Mouse (Mus musculus): ENCODE data around the gene Olfr1358.
"Not testable (repeated sequence)": the region's sequence is repeated elsewhere in the genome, so short reads cannot be mapped to it uniquely, and the experiment has no call there.

Olfr1358 gene

DNA sequence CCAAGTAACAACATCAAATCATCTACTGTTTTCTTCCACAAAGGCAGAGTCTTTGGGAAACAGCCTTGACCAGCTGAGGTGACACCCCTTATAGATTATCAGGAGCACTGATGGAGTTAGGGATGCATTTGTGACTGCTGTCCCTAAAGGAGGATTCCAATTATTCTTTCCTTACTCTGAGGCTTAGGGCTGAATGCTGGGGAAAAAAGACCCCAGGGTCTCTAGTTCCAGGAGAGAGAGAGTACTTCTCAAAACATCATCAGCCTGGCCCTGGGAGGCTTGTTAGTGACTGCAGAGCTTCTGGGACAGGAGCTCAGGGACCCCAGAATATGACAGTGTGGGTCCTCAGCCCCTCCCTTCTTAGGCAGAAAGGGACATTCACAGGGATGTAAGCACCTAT is at the start of gene Olfr1358:
TSS of gene Olfr1358 (plus strand) at position 301 of the 400 bp plus-strand sequence.
- no peak for DNase-seq (ENCODE audit: low read depth)

- DNase-seq (ENCODE audit: low read depth) = peak; percentile 91
Observed at GRCm38 (mm10) chr10:78467761-78468310, 49.4 kb upstream of the Olfr1358 start.

DNA sequence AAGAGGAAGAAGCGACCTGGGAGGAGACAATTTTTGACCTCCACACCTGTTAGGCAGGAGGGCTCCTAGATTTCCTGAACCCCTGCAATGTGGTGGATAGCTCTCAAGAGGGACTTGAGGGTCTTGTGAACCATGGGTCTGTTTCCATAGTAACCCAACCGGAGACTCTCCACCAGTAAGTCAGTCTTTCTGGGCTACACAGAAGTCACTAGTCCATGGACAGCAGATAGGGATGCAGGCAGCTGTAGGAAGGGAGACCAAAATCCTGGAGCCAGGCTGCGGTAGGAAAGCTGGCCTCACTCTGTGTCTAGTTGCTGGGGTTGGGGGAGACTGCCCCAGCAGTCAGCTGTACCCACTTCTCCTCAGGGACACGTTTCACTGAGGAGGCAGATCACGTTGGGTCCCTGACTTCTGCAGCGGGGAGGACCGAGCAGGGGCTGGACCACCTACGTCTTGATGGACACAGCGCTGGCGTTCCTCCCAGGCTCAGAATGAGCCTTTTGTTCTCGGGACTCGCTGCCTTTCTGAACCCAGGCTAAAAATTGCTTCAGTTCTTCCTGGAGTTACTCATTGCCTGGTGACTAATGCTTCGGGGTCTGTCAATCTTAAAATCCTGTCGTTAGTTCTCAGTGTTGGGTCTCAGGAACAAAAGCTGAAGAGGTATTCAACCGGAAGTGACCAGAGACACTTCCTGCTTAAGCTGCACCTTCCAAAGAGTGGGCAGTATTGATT is 46.5 kb upstream of the Olfr1358 start:
- DNase-seq (ENCODE audit: low read depth) = peak; percentile 97

DNA sequence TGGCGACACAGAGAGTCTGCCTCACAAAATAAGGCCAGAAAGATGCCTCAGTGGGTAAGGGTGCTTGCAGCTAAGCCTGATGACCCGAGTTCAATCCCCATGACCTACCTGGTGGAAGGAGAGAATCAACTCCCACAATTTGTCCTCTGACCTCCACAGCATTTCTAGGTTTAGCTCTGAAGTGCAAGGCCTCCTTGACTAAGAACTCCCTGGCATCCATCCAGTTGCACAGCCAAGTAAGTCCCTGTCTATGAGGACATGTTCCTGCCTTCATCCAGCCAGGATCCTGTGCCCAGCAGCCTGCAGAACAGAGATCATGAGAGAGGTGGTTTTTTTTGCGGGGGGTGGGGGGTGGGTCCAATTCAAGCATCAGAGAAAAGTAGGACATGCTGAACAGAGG is 45.2 kb upstream of the Olfr1358 start:
- DNase-seq (ENCODE audit: low read depth) = peak; percentile 61

DNA sequence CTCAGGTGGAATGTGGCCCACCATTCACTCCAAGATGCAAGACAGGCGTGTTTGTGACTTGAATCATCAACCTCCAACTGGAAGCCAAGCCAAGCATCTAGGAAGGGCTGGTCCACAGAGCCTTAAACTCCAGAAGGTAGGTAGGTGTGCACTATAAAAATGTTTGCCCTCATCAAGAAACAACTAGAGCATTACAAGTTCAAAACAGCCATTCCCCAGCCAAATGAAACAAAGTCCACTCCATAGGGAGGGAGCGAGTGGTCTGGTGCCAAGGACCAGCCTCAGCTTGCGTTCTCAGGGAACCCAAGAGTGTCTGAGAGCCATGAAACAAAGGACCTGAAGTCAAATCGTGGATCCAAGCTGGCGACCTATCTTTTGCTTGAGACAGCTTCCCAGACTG is 43.8 kb upstream of the Olfr1358 start:
- DNase-seq (ENCODE audit: low read depth) = no peak

GRCm38 (mm10) chr10:78474759-78475158 is 42.5 kb upstream of the Olfr1358 start:
- no peak for DNase-seq (ENCODE audit: low read depth)

GRCm38 (mm10) chr10:78476821-78477220 is 40.4 kb upstream of the Olfr1358 start:
- DNase-seq (ENCODE audit: low read depth) = no peak

DNA sequence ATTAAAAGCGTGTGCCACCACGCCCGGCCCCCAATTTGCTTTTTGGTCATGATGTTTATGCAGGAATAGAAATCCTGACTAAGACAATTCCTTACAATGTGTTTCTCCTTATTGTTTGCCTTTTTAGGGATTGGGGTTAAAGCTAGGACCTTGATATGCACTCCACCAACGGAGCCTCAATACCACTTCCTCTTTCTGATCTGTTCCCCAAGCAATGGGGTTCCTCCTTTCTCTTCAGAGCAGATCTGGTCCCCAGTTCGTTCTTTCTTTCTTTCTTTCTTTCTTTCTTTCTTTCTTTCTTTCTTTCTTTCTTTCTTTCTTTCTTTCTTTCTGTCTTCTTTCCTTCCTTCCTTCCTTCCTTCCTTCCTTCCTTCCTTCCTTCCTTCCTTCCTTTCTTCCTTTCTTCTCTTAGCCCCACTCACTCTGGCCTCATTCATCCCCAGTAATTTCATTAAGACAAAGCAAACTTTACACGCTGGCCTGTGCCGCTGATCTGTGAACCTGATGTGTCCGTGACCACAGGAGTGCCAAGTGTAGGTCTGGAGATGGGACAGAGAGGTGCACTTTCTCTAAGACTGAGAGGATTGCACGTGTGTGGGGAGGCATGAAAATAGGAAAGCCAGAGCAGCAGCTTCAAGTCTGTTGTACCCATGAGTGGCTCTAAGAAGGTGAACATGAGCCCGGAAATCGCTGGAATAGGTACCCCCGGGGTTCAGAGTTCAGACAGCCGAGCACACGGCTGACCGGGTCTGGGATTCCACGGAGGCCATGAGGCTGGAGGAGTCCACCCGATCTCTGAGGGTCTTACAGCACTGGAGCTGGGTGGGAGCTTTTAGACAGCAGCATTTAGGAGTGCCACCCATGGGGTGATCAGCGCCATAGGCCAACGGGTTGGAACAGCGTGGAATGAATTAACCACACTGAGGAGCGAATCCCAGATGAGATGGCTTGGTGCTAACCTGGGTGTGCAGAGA is 36.0 kb upstream of the Olfr1358 start:
- no peak for DNase-seq (ENCODE audit: low read depth)

- peak; percentile 53 for DNase-seq (ENCODE audit: low read depth)
Observed at GRCm38 (mm10) chr10:78481928-78482499, 35.2 kb upstream of the Olfr1358 start.

- not testable (repeated sequence) for DNase-seq (ENCODE audit: low read depth)
Observed at GRCm38 (mm10) chr10:78485369-78485768, 31.9 kb upstream of the Olfr1358 start.

GRCm38 (mm10) chr10:78486871-78487270 is 30.4 kb upstream of the Olfr1358 start:
- DNase-seq (ENCODE audit: low read depth) = no peak

DNA sequence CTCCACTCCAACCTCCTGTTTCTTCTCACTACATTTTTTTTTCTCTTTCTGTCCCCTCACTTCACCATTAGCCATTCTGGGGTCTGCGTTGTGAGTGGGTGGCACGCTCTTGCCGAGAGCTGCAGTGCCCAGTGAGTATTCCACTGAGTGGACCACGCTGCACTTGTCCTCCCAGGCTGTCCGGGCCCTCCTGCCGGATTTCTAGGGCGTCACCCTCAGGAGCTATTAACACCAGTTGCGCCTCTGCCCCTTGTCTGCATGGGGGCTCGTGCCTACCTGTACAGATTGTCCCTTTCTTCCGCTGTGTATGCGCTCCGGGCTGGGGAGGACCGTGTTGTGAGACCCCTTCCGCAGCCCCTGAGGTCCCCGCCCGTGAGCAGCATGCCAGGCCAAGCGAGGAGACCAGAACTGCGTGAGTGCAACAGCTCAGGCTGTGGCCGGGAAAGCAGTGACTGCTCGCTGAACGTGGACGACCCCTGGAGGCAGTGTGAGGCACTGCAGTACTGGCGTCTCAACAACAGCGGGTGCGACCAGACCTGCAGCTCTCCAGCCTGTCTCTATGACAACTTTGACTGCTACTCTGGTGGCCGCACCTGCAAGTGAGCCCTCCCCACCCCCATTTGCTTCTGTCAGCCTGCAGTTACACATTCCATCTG is 29.7 kb upstream of the Olfr1358 start:
- peak; percentile 91 for DNase-seq (ENCODE audit: low read depth)

DNA sequence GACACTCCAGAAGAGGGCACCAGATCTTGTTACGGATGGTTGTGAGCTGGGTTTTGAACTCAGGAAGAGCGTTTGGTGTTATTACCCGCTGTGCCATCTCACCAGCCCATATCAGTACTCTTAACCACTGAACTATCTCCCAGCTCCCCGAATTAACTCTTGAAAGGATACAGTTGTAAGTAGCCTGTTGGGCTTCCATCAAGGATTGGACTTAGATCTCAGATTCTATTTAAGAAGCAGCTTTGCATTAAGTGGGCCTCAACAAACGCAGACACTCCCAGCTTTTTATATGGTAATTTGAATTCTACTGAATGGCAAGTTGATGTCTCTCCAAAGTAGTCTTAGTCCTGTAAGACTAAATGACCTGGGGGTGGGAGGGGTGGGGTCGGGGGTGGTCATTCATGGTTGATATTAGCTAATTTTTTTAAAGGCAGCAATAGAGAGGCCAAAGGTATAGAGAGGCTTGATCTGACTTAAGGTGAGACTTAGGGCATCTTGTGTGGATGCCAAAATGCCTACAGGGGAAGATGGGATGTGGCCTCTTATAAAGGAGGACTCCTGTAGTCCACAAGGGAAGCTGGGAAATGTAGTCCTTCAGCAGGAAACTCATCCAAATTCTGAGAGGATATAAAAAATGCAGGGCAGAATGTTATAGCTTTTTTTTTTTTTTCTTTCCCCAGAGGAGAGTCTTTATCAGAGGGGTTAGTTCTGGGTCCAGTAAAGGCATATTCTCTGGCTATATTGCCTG is 14.1 kb upstream of the Olfr1358 start:
- DNase-seq (ENCODE audit: low read depth) = no peak

- peak; percentile 36 for DNase-seq (ENCODE audit: low read depth)
Observed at GRCm38 (mm10) chr10:78519792-78520191, 2.6 kb downstream of the Olfr1358 start.

GRCm38 (mm10) chr10:78520260-78521005 is 3.2 kb downstream of the Olfr1358 start:
- DNase-seq (ENCODE audit: low read depth) = peak; percentile 75

- not testable (repeated sequence) for DNase-seq (ENCODE audit: low read depth)
Observed at GRCm38 (mm10) chr10:78525071-78525470, 7.8 kb downstream of the Olfr1358 start.

GRCm38 (mm10) chr10:78525511-78525910 is 8.3 kb downstream of the Olfr1358 start:
- no peak for DNase-seq (ENCODE audit: low read depth)

DNA sequence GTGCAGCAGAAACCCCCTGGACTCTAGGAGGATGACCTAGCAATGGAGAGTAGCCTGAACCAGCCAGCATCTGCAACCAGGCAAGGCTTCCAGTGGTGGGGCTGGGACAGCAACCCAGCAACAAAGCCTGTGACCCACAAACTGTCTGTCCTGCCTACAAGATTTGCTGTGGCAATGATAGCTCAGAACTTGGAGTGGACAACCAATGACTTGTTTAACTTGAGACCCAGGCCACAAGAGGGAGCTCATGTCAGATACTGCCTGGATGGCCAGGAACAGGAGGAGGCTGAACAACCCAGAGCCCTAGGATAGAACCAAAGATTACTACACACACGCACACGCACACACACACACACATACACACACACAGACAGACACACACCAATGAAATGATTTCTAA is 23.7 kb downstream of the Olfr1358 start:
- DNase-seq (ENCODE audit: low read depth) = peak; percentile 79

DNA sequence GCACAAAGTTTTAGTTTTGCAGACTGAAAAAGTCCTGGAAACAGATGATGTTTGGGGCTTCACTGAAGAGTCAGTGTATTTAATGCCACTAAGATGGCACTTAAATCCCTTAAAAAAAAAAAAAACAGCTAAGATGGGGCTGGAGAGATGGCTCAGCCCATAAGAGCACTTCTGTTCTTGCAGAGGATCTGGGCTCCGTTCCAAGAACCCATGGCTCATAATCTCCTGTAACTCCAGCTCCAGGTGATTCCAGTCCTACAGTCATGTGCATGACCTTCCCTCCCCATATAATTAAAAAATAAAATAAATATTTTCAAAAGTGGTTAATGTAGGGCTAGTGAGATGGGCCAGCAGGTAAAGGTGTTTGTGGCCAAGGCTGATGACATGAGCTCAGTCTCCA is 47.8 kb downstream of the Olfr1358 start:
- peak; percentile 53 for DNase-seq (ENCODE audit: low read depth)

- DNase-seq (ENCODE audit: low read depth) = peak; percentile 36
Observed at GRCm38 (mm10) chr10:78569191-78569590, 52.0 kb downstream of the Olfr1358 start.

All from NIH3T3 (cell line).